Mouse (Mus musculus) thymus, adult 2 months (tissue): ENCODE results near the gene Ndufc1. TPM values are rescaled to one million over a fixed set of nuclear protein-coding genes. Genes with fewer than 3 reads are reported as not detected.

Source experiments
- DNase-seq: peaks from one replicate; pipeline ENCODE4 v3.0.0; 2021
- H3K27ac ChIP-seq: fragments of 200-500 bp; 2 replicates; pipeline ENCODE4 v1.5.1; 2012; ENCODE audit warnings: low read length, control low read depth; ENCODE audit not compliant: control insufficient read depth, insufficient read depth
- H3K27me3 ChIP-seq: fragments of 200-500 bp; 2 replicates; pipeline ENCODE4 v1.6.1; 2012; ENCODE audit warnings: mild to moderate bottlenecking, low read length, moderate library complexity, mixed read lengths; ENCODE audit not compliant: control insufficient read depth, insufficient read depth
- H3K36me3 ChIP-seq: fragments of 200-500 bp; 2 replicates; pipeline ENCODE4 v1.6.1; 2012; ENCODE audit warnings: mild to moderate bottlenecking, low read length, moderate library complexity; ENCODE audit not compliant: control insufficient read depth, insufficient read depth
- H3K4me1 ChIP-seq: fragments of 200-500 bp; replicated peaks from 2 replicates; pipeline ENCODE4 v1.6.1; 2012; ENCODE audit warnings: low read length; ENCODE audit not compliant: control insufficient read depth, insufficient read depth
- H3K4me3 ChIP-seq: fragments of 200-500 bp; 2 replicates; pipeline ENCODE4 v1.5.1; 2012; ENCODE audit warnings: mild to moderate bottlenecking, low read length, control low read depth, moderate library complexity; ENCODE audit not compliant: control insufficient read depth, insufficient read depth
- CTCF ChIP-seq: fragments of 200-500 bp; IDR thresholded peaks from 2 replicates; pipeline ENCODE4 v1.5.1; 2012; ENCODE audit warnings: mild to moderate bottlenecking, control low read depth, low read length, moderate library complexity, borderline replicate concordance; ENCODE audit not compliant: control insufficient read depth, poor library complexity, insufficient read depth; ENCODE audit errors: extremely low read depth
- POLR2A ChIP-seq: fragments of 200-500 bp; IDR thresholded peaks from 2 replicates; pipeline ENCODE4 v1.6.1; 2012; ENCODE audit warnings: mild to moderate bottlenecking, low read length, control low read depth, moderate library complexity; ENCODE audit not compliant: control insufficient read depth, poor library complexity, insufficient read depth; ENCODE audit errors: extremely low read depth
- WGBS: fragments of 180-500 bp; shearing (Covaris S2); methylation state at CpG from one replicate; pipeline ENCODE4 v1.1.7; 2018; 5-methylcytosine and 5-hydroxymethylcytosine counted together
- polyA plus RNA-seq: library from polyadenylated mRNA; depleted of rRNA; stranded (reverse); fragments of >200 nt; gene quantifications from 2 replicates; pipeline ENCODE4 v1.2.3, GENCODE M21; 2012

The Ndufc1 gene
- polyA plus RNA-seq, 1 experiment, result 169 TPM

DNA sequence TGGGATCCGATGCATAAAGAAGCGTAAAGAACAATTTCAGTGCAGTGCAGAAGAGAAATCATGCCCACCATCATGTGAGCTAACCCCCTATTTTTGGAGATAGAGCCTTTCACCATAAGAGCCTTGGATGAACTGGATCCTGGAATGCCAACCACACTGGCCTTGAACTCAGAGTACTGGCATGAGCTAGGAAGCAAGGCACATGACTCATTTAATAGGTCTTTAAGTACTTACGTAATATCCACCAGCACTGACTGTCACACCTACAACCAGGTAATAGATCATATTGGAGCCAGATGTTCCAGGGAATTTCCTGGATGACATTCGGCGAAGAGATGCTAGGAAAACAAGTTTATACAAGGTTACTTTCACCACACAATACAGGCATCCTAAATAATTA, 17.2 kb downstream of the Ndufc1 start:
- no peak overlapping the region for H3K4me3 ChIP-seq
- no peaks in the 10 kb centered on the region for H3K27me3 ChIP-seq
- WGBS, result 95% methylated on average over 5 of the region's 5 CpGs
- peaks cover 8% of the 10 kb centered on the region for H3K4me1 ChIP-seq
- H3K27ac ChIP-seq, result no peak overlapping the region
- H3K36me3 ChIP-seq, result no peaks in the 10 kb centered on the region
- no peak for DNase-seq
- no peak for TF ChIP-seq CTCF
- no peak for TF ChIP-seq POLR2A

- WGBS, result 64% methylated on average over 5 of the region's 5 CpGs
- TF ChIP-seq CTCF, result no peak
- TF ChIP-seq POLR2A, result no peak
Observed at GRCm38 (mm10) chr3:51391095-51391494, 17.7 kb downstream of the Ndufc1 start.

DNA sequence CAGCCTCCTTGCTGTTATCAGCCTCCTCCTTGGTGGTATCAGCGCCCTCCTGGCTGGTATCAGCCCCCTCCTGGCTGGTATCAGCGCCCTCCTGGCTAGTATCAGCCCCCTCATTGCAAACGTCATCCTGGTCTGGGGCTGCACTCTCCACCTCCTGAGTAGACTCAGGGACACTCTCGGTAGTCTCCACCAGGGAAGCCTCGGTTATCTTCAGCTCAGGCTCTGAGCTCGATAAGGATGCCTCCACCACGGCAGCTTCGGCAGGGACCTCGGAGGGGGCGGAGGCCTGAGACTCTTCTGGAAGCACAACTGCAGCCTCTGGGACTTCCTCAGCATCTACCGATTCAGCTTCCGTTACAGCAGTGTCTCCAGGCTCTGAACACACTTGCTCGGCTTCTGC, 19.9 kb downstream of the Ndufc1 start:
- Histone ChIP-seq H3K4me3 (no peak overlapping the region), H3K36me3 (no peaks in the 10 kb centered on the region), H3K4me1 (peaks cover 4% of the 10 kb centered on the region), H3K27me3 (no peaks in the 10 kb centered on the region), H3K27ac (no peak overlapping the region)
- TF ChIP-seq POLR2A (no peak), CTCF (no peak)
- no peak for DNase-seq
- WGBS, result 10% methylated on average over 13 of the region's 13 CpGs

More at GRCm38 (mm10) chr3:51391095-51391494, 17.7 kb downstream of the Ndufc1 start:
- no peak overlapping the region for H3K4me3 ChIP-seq
- no peak for DNase-seq
- H3K4me1 ChIP-seq, result peaks cover 4% of the 10 kb centered on the region
- no peak overlapping the region for H3K27ac ChIP-seq
- no peaks in the 10 kb centered on the region for H3K27me3 ChIP-seq
- H3K36me3 ChIP-seq, result no peaks in the 10 kb centered on the region

DNA sequence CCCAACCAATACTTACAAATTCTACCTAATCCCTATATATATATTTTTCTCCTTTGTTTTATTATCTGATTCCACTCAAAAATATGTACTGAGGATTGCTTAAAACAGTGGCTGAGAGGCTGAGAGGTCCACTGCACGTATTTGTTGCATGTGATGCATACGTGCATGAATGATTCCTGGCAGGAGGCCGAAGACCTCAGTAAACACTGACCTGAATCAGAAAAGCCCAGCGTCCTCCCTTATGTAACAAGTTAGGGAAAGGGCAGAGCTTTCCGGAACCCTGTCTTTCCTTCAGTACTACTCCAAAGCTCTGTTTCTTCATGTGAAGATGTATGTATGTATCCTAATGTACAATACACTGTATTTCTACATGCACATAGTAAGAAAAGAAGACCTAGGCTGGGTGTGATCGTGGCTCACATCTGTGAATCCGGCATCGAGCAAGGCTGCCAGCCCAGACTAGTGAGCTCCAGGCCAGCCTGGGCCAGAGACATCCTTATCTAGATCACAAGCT, 20.9 kb downstream of the Ndufc1 start:
- no peaks in the 10 kb centered on the region for H3K27me3 ChIP-seq
- WGBS, result 99% methylated on average over 8 of the region's 8 CpGs
- no peak overlapping the region for H3K4me3 ChIP-seq
- DNase-seq, result no peak
- no peaks in the 10 kb centered on the region for H3K36me3 ChIP-seq
- H3K4me1 ChIP-seq, result peaks cover 4% of the 10 kb centered on the region
- H3K27ac ChIP-seq, result no peak overlapping the region
- TF ChIP-seq POLR2A, result no peak
- no peak for TF ChIP-seq CTCF

- Histone ChIP-seq H3K4me3 (no peak overlapping the region), H3K27ac (no peak overlapping the region), H3K4me1 (peaks cover 4% of the 10 kb centered on the region), H3K27me3 (no peaks in the 10 kb centered on the region), H3K36me3 (no peaks in the 10 kb centered on the region)
- TF ChIP-seq CTCF, result no peak
- TF ChIP-seq POLR2A, result no peak
- WGBS, result 95% methylated on average over 3 of the region's 3 CpGs
- DNase-seq, result no peak
Observed at GRCm38 (mm10) chr3:51387134-51387451, 21.7 kb downstream of the Ndufc1 start.

DNA sequence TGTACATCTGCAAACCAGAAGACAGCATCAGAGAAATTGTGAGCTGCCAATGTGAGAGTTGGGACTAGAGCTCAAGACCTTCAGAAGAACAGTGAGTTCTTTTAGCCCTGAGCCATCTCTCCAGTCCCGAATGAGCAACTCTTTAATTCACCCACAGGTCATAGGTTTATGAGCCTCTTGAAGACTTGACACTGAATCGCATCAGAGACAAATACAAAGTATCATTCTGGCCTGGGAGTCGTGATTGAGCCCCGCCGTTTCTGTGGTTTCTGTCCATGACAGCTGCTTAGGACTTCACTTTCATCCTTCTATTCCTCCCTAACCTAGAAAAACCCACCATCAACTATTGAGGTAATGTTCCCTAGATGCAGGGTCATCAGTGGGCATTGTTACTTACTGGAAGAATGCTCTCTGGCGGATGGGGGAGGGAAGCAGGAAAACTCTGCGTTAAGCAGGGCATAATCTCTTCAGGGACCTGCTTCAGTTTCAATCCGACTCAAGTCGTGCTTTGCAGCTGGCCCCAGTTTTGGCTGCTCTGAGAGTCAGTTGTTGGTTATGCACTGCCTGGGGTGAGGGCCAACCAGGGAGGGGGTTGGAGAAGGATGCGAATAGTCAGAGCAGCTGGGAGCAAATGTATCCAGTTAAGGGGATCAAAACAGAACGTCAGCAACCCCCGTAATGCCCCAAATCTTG, 22.2 kb downstream of the Ndufc1 start:
- no peaks in the 10 kb centered on the region for H3K27me3 ChIP-seq
- 86% methylated on average over 12 of the region's 12 CpGs for WGBS
- no peak for DNase-seq
- H3K4me1 ChIP-seq, result peaks cover 4% of the 10 kb centered on the region
- TF ChIP-seq CTCF (no peak), POLR2A (no peak)
- H3K4me3 ChIP-seq, result no peak overlapping the region
- no peak overlapping the region for H3K27ac ChIP-seq
- H3K36me3 ChIP-seq, result no peaks in the 10 kb centered on the region
